Mouse (Mus musculus): ENCODE results near the gene Zfp74. TPM values are rescaled to one million over a fixed set of nuclear protein-coding genes. Genes with fewer than 3 reads are reported as not detected.

The Zfp74 gene
- polyA plus RNA-seq, 1 experiment = 1.5 TPM

DNA sequence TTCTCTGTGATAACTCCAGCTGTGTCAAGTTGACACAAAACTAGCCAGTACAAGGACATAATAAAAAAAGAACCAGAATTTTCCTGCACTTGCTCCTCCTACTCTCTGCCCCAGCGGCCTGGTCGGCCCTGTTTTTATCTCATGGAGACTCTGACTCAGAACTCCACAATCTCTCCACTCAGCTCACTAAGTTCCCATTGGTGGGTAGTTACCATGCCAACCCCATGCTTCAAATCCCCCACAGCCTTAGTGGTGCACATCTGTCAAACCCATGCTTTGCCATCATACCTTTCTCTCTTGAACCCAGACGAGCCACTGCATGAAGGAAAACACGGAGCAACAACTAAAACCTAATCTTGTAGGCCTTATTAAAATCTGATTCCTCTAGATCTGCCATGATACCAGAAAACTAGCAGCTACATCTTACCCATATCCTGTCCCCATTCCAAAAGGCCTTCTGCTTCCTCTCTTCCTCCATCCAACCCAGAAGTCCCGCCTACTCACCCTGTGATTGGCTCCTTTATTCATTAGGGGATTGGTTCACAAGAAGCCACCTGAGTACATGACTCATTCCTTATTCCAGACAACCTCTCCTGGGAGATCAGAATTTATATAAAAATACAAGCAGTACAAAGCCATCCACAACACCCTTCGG is 32.3 kb downstream of the Zfp74 start:
- H3K79me2 ChIP-seq (ENCODE audit: control insufficient read depth, insufficient read depth) = no peaks in the 10 kb centered on the region
- H3K36me3 ChIP-seq (ENCODE audit: control insufficient read depth, insufficient read depth) = no peaks in the 10 kb centered on the region
- H3K4me3 ChIP-seq = no peak overlapping the region
- TF ChIP-seq SRF (IDR thresholded peaks at IDR 0.05; ENCODE audit: control insufficient read depth, insufficient read length, low read depth) = no peak
- TF ChIP-seq CEBPB (IDR thresholded peaks at IDR 0.05; ENCODE audit: insufficient read depth, poor library complexity, severe bottlenecking) = no peak
- no peak for TF ChIP-seq REST (IDR thresholded peaks at IDR 0.05; ENCODE audit: insufficient read depth, insufficient read length)
- TF ChIP-seq TCF3 (IDR thresholded peaks at IDR 0.05; ENCODE audit: insufficient read length, low read depth) = no peak
- TF ChIP-seq MYOD1 (IDR thresholded peaks at IDR 0.05; ENCODE audit: control insufficient read depth in 1 of 3, insufficient read length in 2 of 3, low read depth in 2 of 3) = no peak
- TF ChIP-seq MAX (IDR thresholded peaks at IDR 0.05; ENCODE audit: low read depth) = no peak
- TF ChIP-seq USF1 (IDR thresholded peaks at IDR 0.05; ENCODE audit: low read depth) = no peak
- TF ChIP-seq TCF12 (IDR thresholded peaks at IDR 0.05; ENCODE audit: insufficient read depth, poor library complexity, severe bottlenecking) = no peak
- TF ChIP-seq POLR2A (IDR thresholded peaks at IDR 0.05; ENCODE audit: insufficient read length, low read depth) = no peak
- TF ChIP-seq E2F4 (IDR thresholded peaks at IDR 0.05; ENCODE audit: insufficient read depth) = no peak
- no peak for TF ChIP-seq POLR2AphosphoS2 (IDR thresholded peaks at IDR 0.05; ENCODE audit: insufficient read length, low read depth)
- no peak for TF ChIP-seq MYOG (IDR thresholded peaks at IDR 0.05; ENCODE audit: control insufficient read depth in 1 of 3, insufficient read depth in 1 of 3, insufficient read length in 2 of 3, low read depth in 2 of 3)
- H3ac ChIP-seq (ENCODE audit: control insufficient read depth, insufficient read length) = no peak overlapping the region
- no peaks in the 10 kb centered on the region for H3K27me3 ChIP-seq (ENCODE audit: control insufficient read depth, insufficient read depth, insufficient read length)
- H3K4me2 ChIP-seq (ENCODE audit: low read depth) = peak overlapping the region; percentile 58

GRCm38 (mm10) chr7:29918062-29918453 is 35.8 kb downstream of the Zfp74 start:
- peaks cover 19% of the 10 kb centered on the region for H3K36me3 ChIP-seq (ENCODE audit: control insufficient read depth, insufficient read depth)
- no peak overlapping the region for H3ac ChIP-seq (ENCODE audit: control insufficient read depth, insufficient read length)
- no peaks in the 10 kb centered on the region for H3K27me3 ChIP-seq (ENCODE audit: control insufficient read depth, insufficient read depth, insufficient read length)
- H3K4me2 ChIP-seq (ENCODE audit: low read depth) = no peak overlapping the region
- TF ChIP-seq USF1 (IDR thresholded peaks at IDR 0.05; ENCODE audit: low read depth) (no peak), E2F4 (IDR thresholded peaks at IDR 0.05; ENCODE audit: insufficient read depth) (no peak), MYOD1 (IDR thresholded peaks at IDR 0.05; ENCODE audit: control insufficient read depth in 1 of 3, insufficient read length in 2 of 3, low read depth in 2 of 3) (peak in 1 of 3 experiments; percentile 7)
- no peak overlapping the region for H3K4me3 ChIP-seq
- no peaks in the 10 kb centered on the region for H3K79me2 ChIP-seq (ENCODE audit: control insufficient read depth, insufficient read depth)

DNA sequence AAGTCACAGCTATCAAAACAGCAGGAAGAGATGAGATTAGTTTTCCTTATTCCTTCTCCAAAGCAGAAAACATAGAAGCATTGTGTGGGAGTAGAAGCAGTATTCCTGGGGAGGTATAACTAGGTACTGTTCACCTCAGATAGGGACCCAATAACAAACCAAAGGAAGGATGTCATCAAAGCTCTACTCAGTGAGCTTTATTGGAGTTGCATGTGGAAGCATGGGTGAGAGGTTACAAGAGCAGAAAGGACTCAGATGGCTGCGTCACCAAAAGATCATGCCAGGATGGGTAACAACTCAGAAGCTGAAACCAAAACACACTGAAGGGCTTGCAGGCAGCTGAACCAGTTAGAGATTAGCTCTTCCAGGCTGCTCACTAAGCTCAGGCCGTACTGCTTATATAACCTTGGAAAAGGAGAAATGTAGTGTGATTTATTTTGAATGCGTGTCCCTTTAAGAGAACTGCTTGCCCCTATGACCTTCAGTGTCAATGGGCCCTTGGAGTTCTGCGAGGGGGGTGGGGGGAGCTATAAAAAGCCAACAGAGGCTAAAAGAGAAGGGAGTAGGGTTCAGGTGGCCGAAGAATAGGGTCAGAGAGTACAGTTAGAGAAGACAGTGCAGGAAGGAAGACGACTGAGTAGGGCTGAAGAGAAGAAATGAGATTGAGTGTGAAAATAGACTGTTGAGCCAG is 36.4 kb downstream of the Zfp74 start:
- no peaks in the 10 kb centered on the region for H3K79me2 ChIP-seq (ENCODE audit: control insufficient read depth, insufficient read depth)
- peaks cover 23% of the 10 kb centered on the region for H3K36me3 ChIP-seq (ENCODE audit: control insufficient read depth, insufficient read depth)
- no peak overlapping the region for H3K4me2 ChIP-seq (ENCODE audit: low read depth)
- no peak overlapping the region for H3K4me3 ChIP-seq
- TF ChIP-seq TCF12 (IDR thresholded peaks at IDR 0.05; ENCODE audit: insufficient read depth, poor library complexity, severe bottlenecking) (no peak), POLR2AphosphoS2 (IDR thresholded peaks at IDR 0.05; ENCODE audit: insufficient read length, low read depth) (no peak), MAX (IDR thresholded peaks at IDR 0.05; ENCODE audit: low read depth) (no peak), TCF3 (IDR thresholded peaks at IDR 0.05; ENCODE audit: insufficient read length, low read depth) (no peak), CEBPB (IDR thresholded peaks at IDR 0.05; ENCODE audit: insufficient read depth, poor library complexity, severe bottlenecking) (no peak), SRF (IDR thresholded peaks at IDR 0.05; ENCODE audit: control insufficient read depth, insufficient read length, low read depth) (no peak), E2F4 (IDR thresholded peaks at IDR 0.05; ENCODE audit: insufficient read depth) (no peak), POLR2A (IDR thresholded peaks at IDR 0.05; ENCODE audit: insufficient read length, low read depth) (no peak), MYOD1 (IDR thresholded peaks at IDR 0.05; ENCODE audit: control insufficient read depth in 1 of 3, insufficient read length in 2 of 3, low read depth in 2 of 3) (no peak), REST (IDR thresholded peaks at IDR 0.05; ENCODE audit: insufficient read depth, insufficient read length) (no peak), USF1 (IDR thresholded peaks at IDR 0.05; ENCODE audit: low read depth) (no peak), MYOG (IDR thresholded peaks at IDR 0.05; ENCODE audit: control insufficient read depth in 1 of 3, insufficient read depth in 1 of 3, insufficient read length in 2 of 3, low read depth in 2 of 3) (no peak)
- no peaks in the 10 kb centered on the region for H3K27me3 ChIP-seq (ENCODE audit: control insufficient read depth, insufficient read depth, insufficient read length)
- H3ac ChIP-seq (ENCODE audit: control insufficient read depth, insufficient read length) = no peak overlapping the region

DNA sequence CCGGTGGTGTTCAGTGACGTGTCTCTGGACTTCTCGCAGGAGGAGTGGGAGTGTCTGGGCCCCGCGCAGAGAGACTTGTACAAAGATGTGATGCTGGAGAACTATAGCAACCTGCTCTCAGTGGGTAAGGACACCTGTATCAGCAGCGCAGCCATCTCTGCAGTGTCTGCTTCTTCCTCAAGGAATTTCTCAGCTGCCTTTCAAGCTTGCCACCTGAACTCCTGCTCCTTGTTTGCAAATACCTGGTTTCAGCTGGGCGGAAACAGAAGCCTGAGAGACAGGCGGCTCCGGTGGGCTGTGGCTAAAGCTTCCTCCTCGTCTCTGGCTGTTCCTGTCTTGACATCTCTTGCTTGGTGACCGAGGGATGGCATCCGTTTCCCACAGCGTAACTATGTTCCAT is 41.7 kb downstream of the Zfp74 start:
- H3K4me3 ChIP-seq = no peak overlapping the region
- no peak overlapping the region for H3ac ChIP-seq (ENCODE audit: control insufficient read depth, insufficient read length)
- no peak for TF ChIP-seq TCF12 (IDR thresholded peaks at IDR 0.05; ENCODE audit: insufficient read depth, poor library complexity, severe bottlenecking)
- no peak for TF ChIP-seq TCF3 (IDR thresholded peaks at IDR 0.05; ENCODE audit: insufficient read length, low read depth)
- no peak for TF ChIP-seq MAX (IDR thresholded peaks at IDR 0.05; ENCODE audit: low read depth)
- H3K79me2 ChIP-seq (ENCODE audit: control insufficient read depth, insufficient read depth) = peaks cover 18% of the 10 kb centered on the region
- H3K4me2 ChIP-seq (ENCODE audit: low read depth) = no peak overlapping the region
- H3K36me3 ChIP-seq (ENCODE audit: control insufficient read depth, insufficient read depth) = peaks cover 23% of the 10 kb centered on the region
- no peaks in the 10 kb centered on the region for H3K27me3 ChIP-seq (ENCODE audit: control insufficient read depth, insufficient read depth, insufficient read length)

- TF ChIP-seq USF1 (IDR thresholded peaks at IDR 0.05; ENCODE audit: low read depth) (no peak), CEBPB (IDR thresholded peaks at IDR 0.05; ENCODE audit: insufficient read depth, poor library complexity, severe bottlenecking) (no peak), E2F4 (IDR thresholded peaks at IDR 0.05; ENCODE audit: insufficient read depth) (no peak), REST (IDR thresholded peaks at IDR 0.05; ENCODE audit: insufficient read depth, insufficient read length) (no peak), MYOG (IDR thresholded peaks at IDR 0.05; ENCODE audit: control insufficient read depth in 1 of 3, insufficient read depth in 1 of 3, insufficient read length in 2 of 3, low read depth in 2 of 3) (no peak), MAX (IDR thresholded peaks at IDR 0.05; ENCODE audit: low read depth) (no peak), TCF12 (IDR thresholded peaks at IDR 0.05; ENCODE audit: insufficient read depth, poor library complexity, severe bottlenecking) (no peak), POLR2AphosphoS2 (IDR thresholded peaks at IDR 0.05; ENCODE audit: insufficient read length, low read depth) (no peak), SRF (IDR thresholded peaks at IDR 0.05; ENCODE audit: control insufficient read depth, insufficient read length, low read depth) (no peak), POLR2A (IDR thresholded peaks at IDR 0.05; ENCODE audit: insufficient read length, low read depth) (no peak), MYOD1 (IDR thresholded peaks at IDR 0.05; ENCODE audit: control insufficient read depth in 1 of 3, insufficient read length in 2 of 3, low read depth in 2 of 3) (no peak), TCF3 (IDR thresholded peaks at IDR 0.05; ENCODE audit: insufficient read length, low read depth) (no peak)
- Histone ChIP-seq H3K79me2 (ENCODE audit: control insufficient read depth, insufficient read depth) (peaks cover 18% of the 10 kb centered on the region), H3K4me2 (ENCODE audit: low read depth) (no peak overlapping the region), H3K4me3 (peak overlapping the region; percentile 65), H3K36me3 (ENCODE audit: control insufficient read depth, insufficient read depth) (peaks cover 19% of the 10 kb centered on the region), H3K27me3 (ENCODE audit: control insufficient read depth, insufficient read depth, insufficient read length) (no peaks in the 10 kb centered on the region), H3ac (ENCODE audit: control insufficient read depth, insufficient read length) (no peak overlapping the region)
These were observed 43.6 kb downstream of the Zfp74 start for GRCm38 (mm10) chr7:29910252-29910651.
